Mouse (Mus musculus): ENCODE data around the gene Tlr3.

Tlr3 gene

GRCm38 (mm10) chr8:45410882-45411281, at the start of gene Tlr3:
Gene Tlr3, minus strand, starts transcription at chr8:45411080.
- DNase-seq (ENCODE audit: low read depth) = no peak

- no peak for DNase-seq (ENCODE audit: low read depth)
Measured at GRCm38 (mm10) chr8:45457874-45458273, 47.0 kb upstream of the Tlr3 start.

GRCm38 (mm10) chr8:45454426-45454825, 43.5 kb upstream of the Tlr3 start:
- DNase-seq (ENCODE audit: low read depth) = no peak

- no peak for DNase-seq (ENCODE audit: low read depth)
Measured at GRCm38 (mm10) chr8:45452115-45452514, 41.2 kb upstream of the Tlr3 start.

- no peak for DNase-seq (ENCODE audit: low read depth)
Measured at GRCm38 (mm10) chr8:45448842-45449241, 38.0 kb upstream of the Tlr3 start.

- no peak for DNase-seq (ENCODE audit: low read depth)
Measured at GRCm38 (mm10) chr8:45448257-45448656, 37.4 kb upstream of the Tlr3 start.

GRCm38 (mm10) chr8:45438899-45439535, 28.1 kb upstream of the Tlr3 start:
- no peak for DNase-seq (ENCODE audit: low read depth)

- no peak for DNase-seq (ENCODE audit: low read depth)
Measured at GRCm38 (mm10) chr8:45420151-45420550, 9.3 kb upstream of the Tlr3 start.

- no peak for DNase-seq (ENCODE audit: low read depth)
Measured at GRCm38 (mm10) chr8:45414965-45415364, 4.1 kb upstream of the Tlr3 start.

GRCm38 (mm10) chr8:45410146-45410880, 567 bp downstream of the Tlr3 start:
- peak; percentile 44 for DNase-seq (ENCODE audit: low read depth)

- peak; percentile 6 for DNase-seq (ENCODE audit: low read depth)
Measured at GRCm38 (mm10) chr8:45409702-45410101, 1.2 kb downstream of the Tlr3 start.

GRCm38 (mm10) chr8:45383250-45383649, 27.6 kb downstream of the Tlr3 start:
- no peak for DNase-seq (ENCODE audit: low read depth)

GRCm38 (mm10) chr8:45381963-45382347, 28.9 kb downstream of the Tlr3 start, which contains the start of gene Fam149a:
Gene Fam149a, minus strand, starts transcription at chr8:45382291.
- DNase-seq (ENCODE audit: low read depth) = no peak

GRCm38 (mm10) chr8:45381075-45381962, 29.6 kb downstream of the Tlr3 start:
- no peak for DNase-seq (ENCODE audit: low read depth)

- no peak for DNase-seq (ENCODE audit: low read depth)
Measured at GRCm38 (mm10) chr8:45380598-45380997, 30.3 kb downstream of the Tlr3 start.

GRCm38 (mm10) chr8:45374071-45374470, 36.8 kb downstream of the Tlr3 start:
- DNase-seq (ENCODE audit: low read depth) = no peak

- no peak for DNase-seq (ENCODE audit: low read depth)
Measured at GRCm38 (mm10) chr8:45367154-45367553, 43.7 kb downstream of the Tlr3 start.

- DNase-seq (ENCODE audit: low read depth) = no peak
Measured at GRCm38 (mm10) chr8:45363220-45363619, 47.7 kb downstream of the Tlr3 start.

- DNase-seq (ENCODE audit: low read depth) = no peak
Measured at GRCm38 (mm10) chr8:45362323-45362722, 48.6 kb downstream of the Tlr3 start.

GRCm38 (mm10) chr8:45359091-45359605, 51.7 kb downstream of the Tlr3 start:
- no peak for DNase-seq (ENCODE audit: low read depth)

- DNase-seq (ENCODE audit: low read depth) = no peak
Measured at GRCm38 (mm10) chr8:45358132-45358918, 52.6 kb downstream of the Tlr3 start.

GRCm38 (mm10) chr8:45355809-45356208, 55.1 kb downstream of the Tlr3 start:
- no peak for DNase-seq (ENCODE audit: low read depth)
